Mouse (Mus musculus) adrenal gland, postnatal 36 days (tissue): ENCODE data around the gene Iqce. TPM values are rescaled to one million over a fixed set of nuclear protein-coding genes. Genes with fewer than 3 reads are reported as not detected.

ENCODE experiments used
- DNase-seq, 2 experiments: peaks; one replicate each; pipeline ENCODE4 v3.0.0; 2021; ENCODE audit warnings: mixed read lengths in 1 of 2
- total RNA-seq, 2 experiments: library from RNA; stranded (reverse); gene quantifications; 2 replicates each; pipeline ENCODE4 v1.2.3; 2021

Iqce gene
- total RNA-seq, 2 experiments from 2014 or later: 18.6 to 19.7 TPM

DNA sequence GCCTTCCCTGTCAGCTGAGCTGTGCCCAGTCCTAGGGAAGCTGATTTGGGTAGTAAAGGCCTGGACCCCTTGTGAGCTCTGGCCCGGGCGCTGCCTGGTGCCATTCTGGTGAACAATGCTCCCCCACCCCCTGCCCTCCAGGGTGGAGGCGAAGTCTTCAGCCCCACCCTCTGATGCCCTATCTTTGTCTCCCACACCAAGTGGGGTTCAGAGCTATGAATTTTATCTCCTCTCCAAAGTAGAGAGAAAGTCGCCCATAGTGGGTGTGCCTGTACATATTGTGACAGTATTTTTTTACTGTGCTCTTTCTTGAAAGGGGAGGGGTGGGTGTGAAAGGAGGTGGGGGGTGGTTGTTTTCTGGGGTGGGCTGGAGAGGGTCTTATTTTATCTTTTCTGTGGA, 87.3 kb downstream of the Iqce start:
- DNase-seq: no peak

DNA sequence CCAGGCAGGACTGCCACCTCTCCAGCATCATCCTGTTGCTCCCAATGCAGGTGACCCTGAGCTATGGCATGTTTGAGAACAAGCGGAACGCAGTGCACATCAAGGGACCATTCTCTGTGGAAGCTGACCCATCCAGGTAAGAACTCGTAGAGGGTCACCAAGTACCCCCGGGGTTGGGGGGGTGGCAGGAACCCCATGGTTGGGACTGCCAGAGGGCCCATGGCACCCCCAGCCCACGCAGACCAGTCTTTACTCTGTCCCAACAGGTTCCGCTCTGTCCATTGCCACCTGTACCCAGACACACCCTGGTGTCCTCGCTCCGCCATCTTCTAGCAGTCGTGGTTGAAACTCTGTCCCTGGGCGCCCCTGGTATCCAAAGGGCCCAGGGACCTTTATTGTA, 88.0 kb downstream of the Iqce start:
- no peak for DNase-seq

DNA sequence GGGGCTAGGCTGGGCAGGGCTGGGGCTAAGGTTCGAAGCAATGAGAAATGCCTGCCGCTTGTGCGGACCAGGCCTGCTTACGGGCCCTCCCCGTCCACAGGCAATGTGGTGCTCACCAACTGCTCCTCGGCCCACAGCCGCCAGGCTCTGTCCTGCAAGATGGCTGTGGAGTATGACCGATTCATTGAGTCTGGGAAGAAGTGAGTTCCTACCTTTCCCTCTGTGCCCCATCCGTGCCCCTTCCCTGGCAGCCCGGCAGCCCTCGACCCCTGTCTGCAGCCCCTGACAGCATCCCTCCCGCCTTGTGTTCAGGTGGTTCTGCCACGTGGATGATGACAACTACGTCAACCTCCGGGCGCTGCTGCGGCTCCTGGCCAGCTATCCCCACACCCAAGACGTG, 90.0 kb downstream of the Iqce start:
- no peak for DNase-seq

Other genes starting within 250 kb of the Iqce start
- gene Chst12, start 196.8 kb downstream of the Iqce start, total RNA-seq: 10 to 100 TPM in 1 of 2 experiments, 1 to 10 TPM in 1; 6.9 to 10.1 TPM
- not detected for gene Grifin, start 137.3 kb downstream of the Iqce start, total RNA-seq
- gene Lfng, start 95.1 kb downstream of the Iqce start, total RNA-seq: 10 to 100 TPM in 1 of 2 experiments, 1 to 10 TPM in 1; 9.6 to 12.7 TPM
- gene Ttyh3, start 53.3 kb downstream of the Iqce start, total RNA-seq: 100 to 1,000 TPM in 1 of 2 experiments, 10 to 100 TPM in 1; 42.4 to 108 TPM
- 10 to 100 TPM; 16.4 to 25.6 TPM for gene Brat1, start 2.6 kb upstream of the Iqce start, total RNA-seq
- gene Amz1, start 21.7 kb upstream of the Iqce start, total RNA-seq: under 1 TPM; 0.50 to 0.66 TPM
- gene Gna12, start 128.1 kb upstream of the Iqce start, total RNA-seq: 100 to 1,000 TPM; 119 to 155 TPM